Mouse (Mus musculus) heart, adult 2 months (tissue): Measurements from ENCODE around the gene Slc24a2.

Experiments
- CTCF ChIP-seq: fragments of 200-600 bp; IDR thresholded peaks from 2 replicates; pipeline ENCODE4 v1.8.1; 2022; ENCODE audit warnings: antibody characterized with exemption, mild to moderate bottlenecking, moderate library complexity
- EP300 ChIP-seq: fragments of 200-500 bp; IDR thresholded peaks from 2 replicates; pipeline ENCODE4 v1.6.1; 2011; ENCODE audit warnings: low read depth, low read length, control low read depth; ENCODE audit not compliant: insufficient read depth
- POLR2A ChIP-seq: fragments of 200-500 bp; IDR thresholded peaks from 2 replicates; pipeline ENCODE4 v1.6.1; 2011; ENCODE audit warnings: mild to moderate bottlenecking, low read depth, low read length, control low read depth; ENCODE audit not compliant: insufficient read depth

- TF ChIP-seq CTCF: no peak
- TF ChIP-seq POLR2A: no peak
- TF ChIP-seq EP300: no peak
These were observed 18.8 kb downstream of the Slc24a2 start for GRCm38 (mm10) chr4:87211344-87211978.
